Mouse (Mus musculus) urinary bladder, postnatal 25 days (tissue): ENCODE measurements around the gene Nsf.

Experiments
- DNase-seq: peaks from one replicate; pipeline ENCODE4 v3.0.0; 2022; ENCODE audit warnings: low spot score

Nsf gene

DNA sequence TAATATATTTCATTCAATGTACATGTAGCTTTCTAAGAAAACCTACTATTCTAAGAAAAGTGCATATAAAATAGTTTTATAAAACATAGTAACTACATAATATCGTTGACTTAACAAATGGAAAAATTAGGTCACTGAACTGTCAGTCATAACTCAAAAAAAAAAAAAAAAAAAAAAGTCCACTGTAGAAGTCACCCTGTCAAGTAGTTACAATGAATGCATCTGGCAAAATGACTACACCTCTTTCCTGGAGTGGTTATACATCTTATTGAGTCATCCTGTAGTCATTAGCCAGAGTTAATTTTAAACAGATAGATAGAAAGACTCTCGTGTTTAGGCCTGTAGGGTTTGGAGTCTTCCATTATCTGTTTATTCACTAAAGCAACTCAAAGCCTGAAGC is 114.9 kb downstream of the Nsf start:
- no peak for DNase-seq

DNA sequence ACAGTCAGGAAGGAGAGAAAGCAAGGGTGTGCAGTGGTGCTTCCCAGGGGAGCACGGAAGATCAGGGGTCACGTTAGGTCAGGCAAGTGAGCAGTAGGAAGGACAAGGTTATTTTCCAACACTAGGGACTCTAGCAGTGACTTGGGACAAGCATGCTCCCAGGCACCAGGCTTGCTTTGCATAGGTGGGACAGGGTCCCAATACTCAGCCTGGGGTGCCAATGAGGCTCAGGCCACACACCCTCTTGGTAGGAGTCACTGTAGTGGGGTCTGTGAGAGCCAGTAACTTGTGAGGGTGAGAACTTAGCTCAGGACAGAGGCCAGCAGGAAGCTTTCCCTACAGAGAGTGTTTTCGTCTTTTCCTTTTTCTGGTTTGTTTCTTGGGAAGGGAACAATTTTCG is 121.5 kb downstream of the Nsf start:
- no peak for DNase-seq

- no peak for DNase-seq
These were observed 122.1 kb downstream of the Nsf start for GRCm38 (mm10) chr11:103831766-103832165.

- DNase-seq, result no peak
These were observed 123.4 kb downstream of the Nsf start for GRCm38 (mm10) chr11:103830476-103830875.

GRCm38 (mm10) chr11:103829956-103830355 is 123.9 kb downstream of the Nsf start:
- DNase-seq, result no peak

- no peak for DNase-seq
These were observed 125.0 kb downstream of the Nsf start for GRCm38 (mm10) chr11:103828866-103829265.

GRCm38 (mm10) chr11:103827201-103827600 is 126.7 kb downstream of the Nsf start:
- DNase-seq, result no peak

- DNase-seq, result no peak
These were observed 137.1 kb downstream of the Nsf start for GRCm38 (mm10) chr11:103816719-103817118.

DNA sequence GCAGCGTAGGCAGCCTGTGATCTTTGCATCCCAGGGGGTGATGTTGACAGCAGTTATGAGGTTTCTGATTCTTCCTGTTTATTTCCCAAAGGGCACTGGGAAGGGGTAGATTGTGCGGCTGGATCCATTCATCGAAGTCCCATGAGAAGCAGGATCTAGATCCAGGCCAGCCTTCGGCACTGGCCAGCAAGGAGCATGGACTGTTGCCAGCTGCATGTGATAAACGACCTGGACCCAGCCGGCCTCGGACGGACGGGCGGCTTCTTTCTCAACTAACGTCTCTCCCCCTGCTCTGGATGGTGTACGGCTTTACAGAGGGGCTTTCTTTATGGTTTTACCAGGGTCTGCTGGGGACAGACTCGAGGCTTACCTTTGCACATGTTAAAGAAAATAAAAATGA is 137.9 kb downstream of the Nsf start:
- DNase-seq, result no peak

DNA sequence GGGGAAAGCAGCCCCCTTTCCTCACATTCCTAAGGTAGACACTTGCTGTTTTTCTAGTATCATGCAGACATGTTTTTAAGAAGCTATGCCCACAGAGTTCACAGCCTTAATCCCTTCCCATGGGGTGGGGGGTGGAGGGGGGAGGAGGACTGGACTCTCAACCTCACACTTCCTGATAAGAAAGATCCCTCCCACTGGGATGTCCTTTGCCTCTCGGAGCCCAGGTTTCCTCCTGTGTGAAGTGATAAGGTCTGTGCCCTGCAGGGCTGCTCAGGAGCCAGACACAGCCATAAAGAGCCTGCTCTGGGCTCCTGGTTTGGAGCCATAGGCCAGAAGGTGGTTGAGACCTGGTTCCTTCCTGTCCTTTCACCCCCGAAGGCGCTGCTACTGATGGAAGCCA is 139.0 kb downstream of the Nsf start:
- no peak for DNase-seq

DNA sequence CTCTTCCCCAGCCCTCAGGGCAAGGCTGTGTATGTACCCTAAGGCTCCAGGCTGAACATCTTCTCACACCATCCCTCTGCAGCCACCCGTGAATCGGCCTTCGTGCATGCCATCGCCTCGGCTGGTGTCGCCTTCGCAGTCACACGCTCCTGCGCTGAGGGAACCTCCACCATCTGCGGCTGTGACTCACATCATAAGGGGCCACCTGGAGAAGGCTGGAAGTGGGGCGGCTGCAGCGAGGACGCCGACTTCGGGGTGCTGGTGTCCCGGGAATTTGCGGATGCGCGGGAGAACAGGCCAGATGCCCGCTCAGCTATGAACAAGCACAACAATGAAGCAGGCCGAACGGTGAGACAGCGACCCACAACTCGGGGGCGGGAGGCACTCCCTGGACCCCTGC is 142.6 kb downstream of the Nsf start:
- DNase-seq, result no peak

GRCm38 (mm10) chr11:103810631-103811030 is 143.2 kb downstream of the Nsf start:
- DNase-seq, result no peak

- no peak for DNase-seq
These were observed 144.0 kb downstream of the Nsf start for GRCm38 (mm10) chr11:103809611-103810598.

DNA sequence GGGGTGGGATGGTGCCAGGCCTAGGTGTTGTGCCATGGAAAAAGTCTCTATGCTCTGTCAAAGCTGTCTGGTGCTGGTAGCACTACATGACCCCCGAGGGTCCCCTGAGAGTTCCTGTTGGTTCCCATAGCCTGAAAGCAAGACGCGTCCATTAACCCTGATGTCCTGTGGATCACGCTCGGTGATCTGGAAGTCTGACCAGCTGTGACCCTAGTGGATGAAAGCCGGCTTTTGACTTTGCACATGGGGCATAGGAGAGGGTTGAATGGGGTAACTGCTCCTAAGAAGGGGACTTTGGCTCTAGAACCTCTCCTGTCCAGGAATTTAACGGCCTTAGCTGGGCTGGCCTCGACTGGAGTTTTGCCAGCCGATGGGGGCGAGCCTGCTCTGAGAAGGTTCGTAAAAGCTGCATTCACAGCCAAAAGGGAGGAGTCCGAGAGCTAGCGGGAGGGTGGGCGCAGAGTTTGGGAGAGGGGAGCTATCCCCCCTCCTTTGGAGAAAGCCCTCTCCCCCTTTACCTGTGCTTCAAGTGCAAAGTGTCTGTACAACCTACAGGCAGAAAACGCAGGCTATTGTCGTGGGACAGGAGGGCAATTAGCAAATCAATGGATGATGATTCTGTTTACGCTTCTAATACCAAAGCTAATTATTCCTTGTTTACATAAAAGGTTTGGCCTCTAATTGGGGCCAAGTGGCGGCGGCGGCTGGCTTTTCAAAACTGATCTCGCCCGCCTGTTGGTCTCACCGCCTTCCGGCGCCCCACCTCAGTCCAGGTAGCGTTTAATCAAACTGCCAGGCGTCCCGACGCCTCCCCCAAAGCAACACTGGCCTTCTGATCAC is 144.9 kb downstream of the Nsf start:
- DNase-seq, result no peak

GRCm38 (mm10) chr11:103807966-103808365 is 145.9 kb downstream of the Nsf start:
- no peak for DNase-seq

GRCm38 (mm10) chr11:103804804-103805203 is 149.1 kb downstream of the Nsf start:
- DNase-seq, result no peak

- no peak for DNase-seq
These were observed 149.7 kb downstream of the Nsf start for GRCm38 (mm10) chr11:103804126-103804525.

- no peak for DNase-seq
These were observed 152.7 kb downstream of the Nsf start for GRCm38 (mm10) chr11:103801128-103801527.

- no peak for DNase-seq
These were observed 163.9 kb downstream of the Nsf start for GRCm38 (mm10) chr11:103789951-103790350.

GRCm38 (mm10) chr11:103780152-103780551 is 173.7 kb downstream of the Nsf start:
- no peak for DNase-seq

DNA sequence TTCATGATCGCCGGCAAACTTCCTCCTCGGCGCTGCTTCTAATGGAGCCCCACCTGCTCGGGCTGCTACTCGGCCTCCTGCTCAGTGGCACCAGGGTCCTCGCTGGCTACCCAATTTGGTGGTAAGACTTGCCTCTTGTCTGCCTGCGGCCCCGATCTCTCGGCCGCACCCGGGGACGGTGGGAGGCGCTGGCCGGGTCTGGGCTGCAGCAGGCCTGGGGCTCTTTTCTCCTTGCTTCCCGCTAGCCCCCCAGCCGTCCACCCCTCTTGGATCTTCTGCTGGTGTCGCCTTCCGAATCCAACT is 179.7 kb downstream of the Nsf start:
- DNase-seq, result no peak

DNA sequence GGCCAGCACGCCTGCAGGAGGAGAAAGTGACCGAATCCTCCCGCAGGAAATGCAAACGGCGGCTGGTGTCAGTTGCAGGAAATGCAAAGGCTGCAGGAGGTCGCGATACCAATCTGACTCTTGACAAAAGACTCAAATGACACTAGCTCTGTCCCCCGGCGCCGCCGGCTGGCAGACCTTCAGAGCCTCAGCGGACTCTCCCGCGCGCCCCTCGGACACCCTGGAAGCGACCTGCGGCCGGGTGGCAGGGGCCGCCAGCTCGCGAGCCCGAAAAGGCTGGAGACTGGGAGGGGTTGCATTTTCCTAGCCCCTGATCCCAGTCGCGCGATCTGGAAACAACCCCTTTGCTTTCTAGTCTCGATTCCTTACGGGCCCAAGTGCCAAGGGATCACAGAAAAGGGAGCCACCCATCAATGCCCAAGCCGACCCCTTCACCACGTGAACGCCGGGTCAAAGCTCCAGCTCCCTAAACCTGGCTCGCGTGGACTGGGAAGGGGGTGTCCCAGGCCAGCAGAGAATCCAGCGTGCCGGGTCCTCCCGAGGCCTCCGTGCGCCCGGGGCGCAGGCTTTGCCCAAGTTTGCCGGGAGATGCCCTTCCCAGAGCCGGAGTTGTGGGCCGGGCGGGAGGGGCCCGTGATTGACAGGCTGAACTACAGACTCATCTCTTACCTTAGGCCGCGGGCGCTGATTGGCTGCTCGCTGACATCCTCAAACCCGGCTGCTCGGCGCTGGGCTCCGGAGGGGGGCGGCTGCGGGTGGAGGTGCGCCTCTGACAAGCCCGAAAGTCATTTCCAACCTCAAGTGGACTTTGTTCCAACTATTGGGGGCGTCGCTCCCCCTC is 180.2 kb downstream of the Nsf start, which contains the start of gene Wnt3:
Gene Wnt3 (plus strand): TSS at position 764 of the 841 bp plus-strand sequence.
- DNase-seq, result no peak
